Mouse (Mus musculus): ENCODE measurements around the gene Rcvrn. TPM values are rescaled to one million over a fixed set of nuclear protein-coding genes. Genes with fewer than 3 reads are reported as not detected.
A peak's percentile ranks its signal among the peaks of the same experiment; 100 is the strongest.

The Rcvrn gene
- total RNA-seq, 2 experiments from 2014 or later = not detected

GRCm38 (mm10) chr11:67679300-67679699, 15.8 kb upstream of the Rcvrn start:
- no peak overlapping the region for H3K27ac ChIP-seq
- intact Hi-C loops (cut with DNase I) = no loop called here
- no peak for DNase-seq
- TF ChIP-seq CTCF (IDR thresholded peaks at IDR 0.05) = no peak
- H3K4me3 ChIP-seq = no peak overlapping the region

- Histone ChIP-seq H3K4me3 (no peak overlapping the region), H3K27ac (no peak overlapping the region)
- DNase-seq = no peak
- intact Hi-C loops (cut with DNase I) = loop anchor here (5.0 kb wide), 1 partner anchor 308 kb away; no protein-coding TSS in a partner anchor
- no peak for TF ChIP-seq CTCF (IDR thresholded peaks at IDR 0.05)
Measured at GRCm38 (mm10) chr11:67679930-67680329, 15.2 kb upstream of the Rcvrn start.

DNA sequence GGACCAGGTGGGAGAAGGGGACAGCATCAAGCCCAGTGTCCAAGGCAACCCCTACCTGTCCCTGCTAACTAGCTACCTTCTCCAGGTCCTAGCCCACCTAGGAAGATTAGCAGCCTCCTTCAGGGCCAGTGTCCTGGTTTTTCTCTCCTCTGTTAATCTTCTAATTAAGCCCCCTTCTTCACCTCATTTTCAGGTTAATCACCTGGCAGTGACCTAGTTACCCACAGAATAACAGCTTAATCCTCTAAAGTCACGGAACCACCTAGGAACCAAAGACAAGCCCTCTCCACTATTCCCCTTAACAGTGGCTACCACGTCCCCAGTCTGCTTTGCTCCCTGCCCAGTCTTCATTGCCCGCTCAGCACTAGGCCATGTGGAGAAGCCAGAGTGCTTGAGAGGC, 13.3 kb upstream of the Rcvrn start:
- no peak for TF ChIP-seq CTCF (IDR thresholded peaks at IDR 0.05)
- no peak for DNase-seq
- Histone ChIP-seq H3K27ac (no peak overlapping the region), H3K4me3 (no peak overlapping the region)
- intact Hi-C loops (cut with DNase I) = loop anchor here (5.0 kb wide), 1 partner anchor 310 kb away; no protein-coding TSS in a partner anchor

DNA sequence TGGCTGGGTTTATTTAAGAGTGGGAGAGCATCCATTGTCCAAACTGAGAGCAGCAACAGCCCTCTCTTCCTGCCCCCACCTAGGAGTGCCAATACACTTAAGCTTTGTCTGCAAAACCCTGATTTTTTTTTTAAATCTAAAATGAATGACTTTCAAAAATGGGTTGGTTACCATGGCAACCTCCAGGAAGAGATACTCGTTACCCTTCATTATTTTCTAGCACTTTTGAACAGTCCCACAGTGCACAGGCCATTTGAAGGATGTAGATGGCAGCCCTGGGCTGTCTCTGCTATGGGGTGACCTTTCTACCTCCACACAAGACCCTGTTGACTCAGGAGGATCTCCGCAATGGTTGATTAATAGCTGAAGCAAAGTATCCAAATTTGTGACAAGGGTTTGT, 9.0 kb upstream of the Rcvrn start:
- no peak for DNase-seq
- Histone ChIP-seq H3K27ac (no peak overlapping the region), H3K4me3 (no peak overlapping the region)
- intact Hi-C loops (cut with DNase I) = no loop called here
- no peak for TF ChIP-seq CTCF (IDR thresholded peaks at IDR 0.05)

DNA sequence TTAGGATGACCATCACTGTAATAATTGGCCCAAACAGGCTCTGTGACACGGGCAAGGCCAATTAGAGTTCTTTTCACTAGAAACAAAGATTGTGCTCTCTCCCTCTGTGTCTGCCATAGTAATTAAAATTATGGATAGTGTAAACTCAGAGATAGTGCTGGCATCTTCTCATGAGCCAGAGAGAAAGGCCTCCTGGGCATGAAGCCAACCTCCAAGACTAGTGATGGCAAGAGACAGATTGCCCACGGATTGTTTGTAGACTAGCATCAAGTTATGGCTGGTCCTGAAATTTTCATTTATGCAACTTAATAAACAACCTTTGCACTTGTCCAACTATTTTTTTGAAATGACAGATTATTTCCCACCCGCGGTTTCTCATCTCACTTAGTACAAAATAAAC, 17.9 kb downstream of the Rcvrn start:
- no peak overlapping the region for H3K27ac ChIP-seq
- no peak for DNase-seq
- TF ChIP-seq CTCF (IDR thresholded peaks at IDR 0.05) = no peak
- intact Hi-C loops (cut with DNase I) = no loop called here
- no peak overlapping the region for H3K4me3 ChIP-seq

- TF ChIP-seq CTCF (IDR thresholded peaks at IDR 0.05) = no peak
- DNase-seq = no peak
- H3K27ac ChIP-seq = no peak overlapping the region
- intact Hi-C loops (cut with DNase I) = no loop called here
- H3K4me3 ChIP-seq = no peak overlapping the region
Measured at GRCm38 (mm10) chr11:67715382-67715781, 20.3 kb downstream of the Rcvrn start.

GRCm38 (mm10) chr11:67721485-67721884, 26.4 kb downstream of the Rcvrn start:
- Histone ChIP-seq H3K4me3 (no peak overlapping the region), H3K27ac (no peak overlapping the region)
- no peak for DNase-seq
- intact Hi-C loops (cut with DNase I) = no loop called here
- TF ChIP-seq CTCF (IDR thresholded peaks at IDR 0.05) = no peak

GRCm38 (mm10) chr11:67722399-67723156, 27.5 kb downstream of the Rcvrn start:
- Histone ChIP-seq H3K4me3 (no peak overlapping the region), H3K27ac (no peak overlapping the region)
- no peak for TF ChIP-seq CTCF (IDR thresholded peaks at IDR 0.05)
- no peak for DNase-seq
- intact Hi-C loops (cut with DNase I) = no loop called here

DNA sequence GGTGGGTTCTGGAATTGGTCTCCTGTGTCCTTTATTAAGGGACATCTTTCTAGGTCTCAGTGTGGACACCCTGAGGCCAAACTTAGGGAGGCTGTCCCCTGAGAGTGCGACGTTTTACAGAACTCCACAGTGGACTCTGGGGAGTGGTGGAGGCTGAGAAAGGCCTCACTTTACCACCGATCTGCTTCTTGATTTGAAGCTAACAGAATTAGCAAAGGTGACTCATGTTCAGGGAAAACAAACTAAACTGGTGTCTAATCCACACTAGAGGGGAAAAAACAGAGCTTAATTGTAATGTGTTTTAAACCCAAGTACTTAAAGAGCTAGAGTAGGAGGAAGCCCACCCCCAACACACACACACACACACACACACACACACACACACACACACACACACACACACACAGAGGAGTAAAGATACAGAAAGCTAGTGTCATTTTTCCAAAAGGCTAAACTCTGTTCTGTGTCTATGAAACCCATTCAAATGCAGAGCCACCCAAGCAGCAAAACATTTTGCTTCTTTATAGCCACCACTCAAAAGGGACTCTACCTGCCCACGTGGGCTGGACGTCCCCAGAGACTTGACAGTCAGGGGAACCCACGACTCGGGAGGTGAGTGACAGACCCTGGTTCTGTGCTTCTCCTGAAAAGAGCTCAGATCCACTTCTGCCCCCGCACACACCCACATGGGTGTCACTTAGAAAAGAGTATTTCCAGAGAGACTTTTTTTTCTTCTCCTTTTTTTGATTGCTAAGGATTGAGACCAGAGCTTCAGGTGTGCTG, 28.3 kb downstream of the Rcvrn start:
- DNase-seq = no peak
- no peak for TF ChIP-seq CTCF (IDR thresholded peaks at IDR 0.05)
- intact Hi-C loops (cut with DNase I) = no loop called here
- no peak overlapping the region for H3K4me3 ChIP-seq
- no peak overlapping the region for H3K27ac ChIP-seq

DNA sequence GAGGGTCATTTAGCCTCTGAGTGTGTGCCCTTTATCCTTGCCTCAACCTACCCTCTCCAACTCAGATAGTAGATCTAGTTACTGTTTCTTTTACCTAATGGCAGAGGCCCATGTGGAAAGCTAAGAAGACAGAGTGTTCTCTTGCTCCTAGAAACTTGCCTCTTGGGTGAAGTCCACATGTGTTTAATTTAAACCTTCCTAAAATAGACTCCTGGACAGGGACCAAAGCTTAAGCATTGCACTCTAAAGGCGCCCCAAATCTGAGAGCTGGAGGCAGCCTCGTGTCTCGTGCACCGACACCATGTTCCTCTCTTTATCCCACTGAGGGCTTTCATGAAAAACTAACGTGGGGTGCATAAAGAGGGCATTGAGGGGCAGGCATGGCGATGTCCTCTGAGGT, 32.0 kb downstream of the Rcvrn start:
- H3K4me3 ChIP-seq = no peak overlapping the region
- DNase-seq = peak; percentile 44
- H3K27ac ChIP-seq = peak overlapping the region; percentile 83
- TF ChIP-seq CTCF (IDR thresholded peaks at IDR 0.05) = no peak
- intact Hi-C loops (cut with DNase I) = no loop called here

DNA sequence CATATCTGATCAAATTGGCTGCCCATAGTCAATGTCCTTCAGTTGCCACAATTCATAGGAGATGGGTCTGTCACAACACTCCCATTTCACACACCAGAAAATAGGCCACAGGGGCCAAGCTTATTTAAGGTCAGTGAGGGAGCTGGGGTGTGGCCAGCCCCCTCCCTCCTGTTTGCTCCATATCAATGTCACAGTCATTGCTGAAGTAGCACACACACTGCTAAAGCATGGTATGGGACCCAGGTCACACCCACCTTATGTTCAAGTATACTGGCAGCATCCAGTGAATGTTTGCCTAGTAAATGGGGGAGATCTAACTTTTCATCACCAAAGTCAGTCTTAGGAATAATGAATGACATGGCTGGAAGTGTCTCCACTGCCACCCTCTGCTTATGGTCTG, 33.6 kb downstream of the Rcvrn start:
- H3K27ac ChIP-seq = peak overlapping the region; percentile 83
- H3K4me3 ChIP-seq = no peak overlapping the region
- no peak for TF ChIP-seq CTCF (IDR thresholded peaks at IDR 0.05)
- intact Hi-C loops (cut with DNase I) = no loop called here
- peak; percentile 65 for DNase-seq

DNA sequence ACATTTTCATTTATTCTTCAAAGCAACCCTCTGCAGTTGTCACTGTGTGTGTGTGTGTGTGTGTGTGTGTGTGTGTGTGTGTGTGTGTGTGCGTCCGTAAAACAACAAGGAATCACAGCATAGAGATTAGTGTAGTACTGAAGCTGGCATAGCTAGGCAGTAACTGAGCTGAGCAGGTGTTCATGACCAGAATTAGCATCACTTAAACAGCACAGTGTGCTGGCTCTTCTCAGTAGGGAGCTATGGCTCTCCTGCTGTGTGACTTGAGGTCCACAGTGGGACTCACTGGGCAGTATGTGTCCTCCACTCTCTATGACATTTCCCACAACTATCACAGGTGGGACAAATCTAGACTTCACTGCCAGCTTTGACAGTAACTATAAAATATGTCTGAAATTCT, 35.9 kb downstream of the Rcvrn start:
- H3K4me3 ChIP-seq = no peak overlapping the region
- intact Hi-C loops (cut with DNase I) = loop anchor here (5.0 kb wide), 1 partner anchor 66 kb away; the partner anchor contains the start of gene Dhrs7c
- TF ChIP-seq CTCF (IDR thresholded peaks at IDR 0.05) = no peak
- no peak for DNase-seq
- 0 out of 2 replicates have a peak overlapping the region, but pooled peaks have one; percentile 2 for H3K27ac ChIP-seq

DNA sequence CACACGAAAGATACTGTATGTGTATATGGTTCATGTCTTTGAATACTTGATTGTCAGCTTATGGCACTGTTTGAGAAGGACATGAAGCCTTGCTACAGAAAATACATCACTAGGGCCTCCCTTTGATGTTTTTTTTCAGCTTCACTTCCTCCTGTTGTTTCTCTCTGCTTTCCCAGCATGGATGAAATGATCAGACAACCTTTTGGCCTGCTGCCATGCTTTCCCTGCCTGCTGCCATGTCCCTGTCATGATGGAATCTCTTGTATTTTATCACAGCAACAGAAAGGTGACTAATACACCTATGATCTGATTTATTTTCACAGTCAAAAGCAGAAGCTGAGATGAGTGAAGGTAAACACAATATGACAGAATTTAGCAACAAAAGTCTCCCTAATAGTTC, 38.6 kb downstream of the Rcvrn start:
- H3K27ac ChIP-seq = no peak overlapping the region
- intact Hi-C loops (cut with DNase I) = loop anchor here (5.0 kb wide), 1 partner anchor 64 kb away; the partner anchor contains the start of gene Dhrs7c
- no peak for TF ChIP-seq CTCF (IDR thresholded peaks at IDR 0.05)

More for the DNA sequence above, 38.6 kb downstream of the Rcvrn start:
- DNase-seq = no peak
- H3K4me3 ChIP-seq = no peak overlapping the region

Measured in gastrocnemius, adult 2 months (tissue).